Mouse (Mus musculus) E14TG2a.4 (cell line): ENCODE results near the gene Mllt11.

ENCODE experiments used
- H3K27me3 ChIP-seq: 2 replicates; pipeline ENCODE4 v1.6.1; 2014; ENCODE audit warnings: low read length, control low read depth; ENCODE audit not compliant: insufficient read depth
- H3K36me3 ChIP-seq: 2 replicates; pipeline ENCODE4 v1.6.1; 2014; ENCODE audit warnings: low read length, control low read depth; ENCODE audit not compliant: insufficient read depth
- H3K4me1 ChIP-seq: replicated peaks from 2 replicates; pipeline ENCODE4 v1.6.1; 2014; ENCODE audit warnings: low read depth, low read length, control low read depth
- H3K4me3 ChIP-seq: replicated peaks from 2 replicates; pipeline ENCODE4 v1.5.1; 2014; ENCODE audit warnings: mild to moderate bottlenecking, low read length
- H3K9me3 ChIP-seq: 2 replicates; pipeline ENCODE4 v1.6.1; 2014; ENCODE audit warnings: low read length, control low read depth
- CTCF ChIP-seq: conservative IDR thresholded peaks from 2 replicates; pipeline ENCODE4 v1.5.1; 2014; ENCODE audit warnings: low read length
- NANOG ChIP-seq: IDR thresholded peaks from 2 replicates; pipeline ENCODE4 v1.6.1; 2014; ENCODE audit warnings: borderline replicate concordance, low read length, mixed read lengths
- POU5F1 ChIP-seq: IDR thresholded peaks from 2 replicates; pipeline ENCODE4 v1.6.1; 2014; ENCODE audit warnings: low read length, borderline replicate concordance

The Mllt11 gene

DNA sequence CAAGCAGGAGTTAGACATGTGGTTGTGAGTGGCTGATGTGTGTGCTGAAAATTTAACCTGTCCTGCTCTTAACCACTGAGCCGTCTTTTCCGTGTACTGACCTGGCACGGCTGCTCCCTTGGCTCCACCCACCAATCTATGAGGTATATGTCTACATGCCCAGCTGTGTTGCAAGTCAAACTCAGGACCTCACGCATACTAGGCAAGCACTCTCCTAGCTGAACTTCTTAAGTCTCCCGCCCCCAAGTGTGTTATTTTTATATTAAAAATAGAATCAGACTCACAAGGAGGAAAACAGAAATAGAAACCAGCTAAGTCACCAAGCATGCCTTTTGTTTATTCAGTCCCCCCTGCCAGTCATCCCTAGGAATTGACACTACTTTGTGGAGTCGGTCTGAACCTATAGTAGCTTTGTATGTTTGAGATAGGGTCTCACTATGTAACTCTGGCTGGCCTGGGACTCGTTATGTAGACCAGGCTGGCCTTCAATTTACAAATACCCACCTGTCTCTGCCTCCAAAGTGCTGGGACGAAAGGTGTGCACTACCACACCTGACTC, 5.6 kb upstream of the Mllt11 start:
- Histone ChIP-seq H3K27me3 (peaks cover 3% of the 10 kb centered on the region; the same call in 1 of the 2 replicates), H3K4me1 (peaks cover 87% of the 10 kb centered on the region), H3K36me3 (peaks cover 63% of the 10 kb centered on the region), H3K4me3 (no peak overlapping the region), H3K9me3 (no peaks in the 10 kb centered on the region)
- TF ChIP-seq CTCF: no peak
- no peak for TF ChIP-seq NANOG
- TF ChIP-seq POU5F1: no peak

DNA sequence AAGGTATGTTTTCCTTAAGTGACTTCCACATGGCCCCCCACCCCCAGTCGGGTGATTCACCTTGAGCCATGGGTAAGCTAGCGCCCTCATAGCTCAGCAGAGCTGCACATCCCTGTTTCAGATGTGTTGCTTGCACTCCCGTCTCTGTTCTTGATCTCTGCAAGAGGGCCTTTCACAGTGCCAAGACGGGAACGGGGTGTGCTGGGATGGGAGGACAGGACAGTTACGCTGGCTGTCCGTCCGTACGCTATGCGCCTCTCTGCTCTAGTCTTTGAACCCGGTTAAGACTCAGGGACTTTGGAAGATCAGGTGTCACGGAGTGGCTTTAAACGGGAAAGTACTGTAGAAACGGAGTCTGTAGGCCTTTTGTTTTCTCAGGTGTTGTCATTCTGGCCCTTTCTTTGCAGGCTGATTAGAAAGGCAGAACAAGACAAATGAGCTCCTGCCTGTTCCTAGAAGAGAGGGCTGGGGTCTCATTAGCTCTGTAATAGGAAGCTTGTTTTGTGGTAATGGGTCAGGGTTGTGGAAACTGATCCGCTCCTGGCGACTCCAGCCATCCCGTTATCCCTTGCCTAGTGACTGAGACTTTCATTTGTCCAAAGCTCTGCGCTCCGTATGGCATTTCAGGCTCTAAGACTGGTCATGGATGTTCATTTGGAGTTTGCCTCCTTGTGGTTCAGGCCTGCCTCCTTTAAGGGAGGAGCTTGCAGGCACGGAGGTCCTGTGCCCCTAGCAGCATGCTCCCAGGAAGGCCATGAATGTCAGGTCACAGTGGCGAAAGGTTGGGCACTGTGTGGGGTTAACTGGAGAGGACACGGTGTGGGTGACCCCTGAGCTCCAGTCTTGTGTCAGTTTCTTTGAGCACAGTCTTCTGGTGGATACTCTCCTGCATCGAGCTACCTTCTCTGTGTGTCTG, 3.7 kb upstream of the Mllt11 start:
- Histone ChIP-seq H3K36me3 (peaks cover 78% of the 10 kb centered on the region), H3K27me3 (peaks cover 1% of the 10 kb centered on the region; the same call in 1 of the 2 replicates), H3K9me3 (no peaks in the 10 kb centered on the region), H3K4me1 (peaks cover 94% of the 10 kb centered on the region), H3K4me3 (peak overlapping the region; percentile 30; the same call in 1 of the 2 replicates)
- TF ChIP-seq POU5F1 (no peak), NANOG (no peak), CTCF (no peak)

- peaks cover 76% of the 10 kb centered on the region for H3K36me3 ChIP-seq
- peak overlapping the region; percentile 92; the same call in 1 of the 2 replicates for H3K4me3 ChIP-seq
- H3K4me1 ChIP-seq: peaks cover 85% of the 10 kb centered on the region
- H3K9me3 ChIP-seq: no peaks in the 10 kb centered on the region
- no peak for TF ChIP-seq POU5F1
- no peak for TF ChIP-seq NANOG
- TF ChIP-seq CTCF: no peak
- no peaks in the 10 kb centered on the region for H3K27me3 ChIP-seq
These were observed 1.5 kb upstream of the Mllt11 start for GRCm38 (mm10) chr3:95233303-95233980.

DNA sequence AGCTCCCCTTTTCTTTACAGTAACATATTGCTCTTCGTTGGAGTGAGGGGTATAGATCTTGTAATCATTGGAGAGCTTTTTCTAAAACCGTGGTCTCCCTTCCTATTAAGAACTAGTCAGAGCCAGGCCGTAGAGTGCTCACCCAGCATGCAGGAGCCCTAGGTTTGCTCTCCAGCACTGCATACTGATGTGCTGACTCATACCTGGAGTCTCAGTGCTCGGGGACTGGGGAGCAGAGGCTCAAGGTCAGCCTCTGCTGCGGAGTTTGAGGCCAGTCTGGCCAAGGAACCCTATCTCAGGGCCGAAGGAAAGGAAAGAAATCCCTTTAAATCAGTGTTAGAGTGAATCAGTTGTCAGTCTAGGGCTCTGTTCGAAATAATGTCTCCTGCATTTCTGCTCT, 800 bp upstream of the Mllt11 start:
- Histone ChIP-seq H3K4me3 (peak overlapping the region; percentile 92), H3K27me3 (no peaks in the 10 kb centered on the region), H3K4me1 (peaks cover 81% of the 10 kb centered on the region), H3K9me3 (no peaks in the 10 kb centered on the region), H3K36me3 (peaks cover 70% of the 10 kb centered on the region)
- TF ChIP-seq CTCF: no peak
- TF ChIP-seq POU5F1: no peak
- TF ChIP-seq NANOG: no peak

DNA sequence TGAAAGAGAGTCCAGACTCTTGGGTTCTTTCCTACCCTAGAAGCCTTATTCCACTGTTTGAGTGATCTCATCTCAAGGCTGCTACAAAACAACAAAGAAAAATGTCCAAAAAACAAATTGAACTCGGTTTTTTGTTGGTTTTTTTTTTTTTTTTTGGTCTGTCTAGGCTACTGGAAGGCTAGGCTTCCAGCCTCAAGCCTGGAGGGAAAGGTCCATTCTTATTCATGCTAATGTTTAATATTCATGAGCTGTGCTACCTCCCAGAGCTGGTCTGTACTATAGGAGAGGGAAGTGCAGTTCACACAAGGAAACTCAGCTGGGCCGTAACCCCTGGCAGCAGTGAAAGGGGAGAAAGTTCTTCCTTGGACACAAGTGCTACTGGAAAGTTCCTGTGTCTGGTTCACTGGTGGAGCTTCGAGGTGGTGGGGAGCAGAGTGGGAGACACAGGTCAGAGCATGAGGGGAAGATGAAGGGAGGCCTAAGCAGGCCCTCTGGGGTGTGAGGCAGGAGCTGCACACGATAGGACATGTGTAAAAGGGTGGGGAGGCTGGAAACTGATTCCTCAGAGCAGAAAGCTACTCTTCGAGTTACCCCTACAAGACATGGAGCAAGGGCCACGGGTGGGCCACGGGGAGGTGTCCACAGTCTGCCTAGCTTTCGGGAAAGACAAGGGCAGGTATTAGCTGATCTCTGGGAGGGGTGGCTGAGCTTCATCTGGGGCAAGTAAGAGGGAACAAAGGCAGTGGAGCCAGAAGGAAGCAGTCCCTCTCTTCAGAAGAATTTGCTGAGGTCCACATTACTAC, 1.3 kb downstream of the Mllt11 start:
- H3K4me3 ChIP-seq: peak overlapping the region; percentile 92
- H3K36me3 ChIP-seq: peaks cover 52% of the 10 kb centered on the region
- TF ChIP-seq POU5F1 (no peak), CTCF (no peak)
- H3K27me3 ChIP-seq: no peaks in the 10 kb centered on the region
- no peaks in the 10 kb centered on the region for H3K9me3 ChIP-seq
- H3K4me1 ChIP-seq: peaks cover 81% of the 10 kb centered on the region

DNA sequence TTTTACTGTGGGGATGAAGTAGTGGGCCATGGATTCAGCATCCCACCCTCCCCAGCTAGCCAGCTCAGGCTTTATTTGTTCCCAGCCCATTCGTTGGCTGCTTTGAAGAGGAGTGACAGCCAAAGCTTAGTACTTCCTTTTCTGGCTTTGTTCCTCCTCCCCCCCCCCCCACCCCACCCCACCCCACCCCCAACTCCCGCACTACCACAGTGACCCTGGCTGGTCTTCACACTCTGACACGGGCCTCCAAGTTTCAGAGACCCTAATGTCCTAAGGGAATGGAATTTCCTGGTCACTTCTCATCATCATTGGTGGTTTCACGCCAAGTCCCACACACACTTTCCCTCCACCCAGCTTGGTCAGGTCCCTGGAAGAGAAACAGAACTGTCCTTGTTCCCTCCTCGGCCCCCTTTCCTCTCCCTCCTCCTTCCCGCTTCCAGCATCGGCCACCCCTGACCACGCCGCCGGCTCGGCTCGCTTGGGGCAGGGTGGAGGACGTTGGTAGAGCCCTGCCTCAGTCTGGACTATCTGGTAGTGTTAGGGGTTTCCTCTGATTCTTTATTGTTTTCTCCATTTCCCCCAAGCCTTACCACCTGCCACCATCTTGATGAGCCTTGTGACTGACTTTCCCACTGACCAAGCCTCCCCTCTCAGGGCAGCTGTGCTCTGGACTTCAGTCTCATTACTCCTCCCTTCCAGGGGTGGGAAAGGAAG, 2.0 kb downstream of the Mllt11 start:
- H3K9me3 ChIP-seq: no peaks in the 10 kb centered on the region
- no peaks in the 10 kb centered on the region for H3K27me3 ChIP-seq
- H3K4me1 ChIP-seq: peaks cover 81% of the 10 kb centered on the region
- TF ChIP-seq CTCF: no peak
- TF ChIP-seq POU5F1: no peak
- TF ChIP-seq NANOG: no peak
- H3K36me3 ChIP-seq: peaks cover 52% of the 10 kb centered on the region
- peak overlapping the region; percentile 92 for H3K4me3 ChIP-seq

DNA sequence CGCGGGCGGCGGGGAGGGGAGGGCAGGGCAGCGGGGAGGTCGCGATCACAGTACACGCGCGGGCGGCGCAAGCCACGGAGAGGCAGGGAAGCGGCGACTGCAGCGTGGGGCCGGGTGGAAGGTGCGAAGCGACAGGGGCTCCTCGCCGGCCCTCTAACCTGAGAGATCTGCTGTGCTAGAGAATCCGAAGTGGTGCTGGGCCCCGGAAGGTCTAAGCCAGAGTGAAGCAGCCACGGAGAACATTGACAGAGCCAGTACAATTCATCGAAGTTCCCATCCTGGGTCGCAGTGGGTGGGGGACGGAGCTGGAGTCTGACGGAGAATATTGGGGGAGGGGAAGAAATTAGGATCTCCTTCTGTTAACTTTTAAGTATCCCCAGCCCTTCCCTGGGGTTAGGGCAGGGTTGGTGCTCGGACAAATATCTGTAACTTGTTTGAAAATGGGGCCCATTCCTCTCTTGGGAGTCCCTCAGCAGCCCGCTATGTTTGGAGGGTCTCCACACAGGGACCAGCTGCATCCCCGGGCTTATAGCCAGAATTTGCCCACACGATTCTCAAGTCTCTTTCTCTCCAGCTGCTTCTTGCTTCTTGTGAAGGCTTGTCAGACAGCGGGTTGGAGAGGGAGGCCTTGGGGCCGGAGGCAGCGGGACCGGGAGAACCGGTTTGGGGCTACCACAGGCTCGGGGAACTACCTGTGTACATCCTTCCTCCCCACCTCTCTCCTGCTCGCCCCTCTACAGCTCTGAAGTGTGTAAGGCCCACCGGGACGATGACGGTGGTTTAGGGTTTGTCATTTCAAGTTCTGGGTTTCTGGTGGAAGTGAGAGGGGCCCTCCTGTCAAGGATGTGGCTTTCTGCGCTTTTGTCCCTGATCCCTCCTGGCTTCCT, 2.8 kb downstream of the Mllt11 start:
- Histone ChIP-seq H3K4me3 (peak overlapping the region; percentile 92), H3K27me3 (no peaks in the 10 kb centered on the region)
- no peak for TF ChIP-seq POU5F1
- TF ChIP-seq NANOG: no peak
- TF ChIP-seq CTCF: no peak

More for the DNA sequence above, 2.8 kb downstream of the Mllt11 start:
- Histone ChIP-seq H3K36me3 (peaks cover 50% of the 10 kb centered on the region), H3K9me3 (no peaks in the 10 kb centered on the region), H3K4me1 (peaks cover 81% of the 10 kb centered on the region)
